Mouse (Mus musculus) megakaryocyte progenitor cell, adult 5-6 weeks (primary cell): ENCODE data around the gene Tuba8. TPM values are rescaled to one million over a fixed set of nuclear protein-coding genes. Genes with fewer than 3 reads are reported as not detected.

Experiments used
- ATAC-seq: replicated peaks from 2 replicates; pipeline ENCODE4 v1.8.0; 2016; ENCODE audit warnings: mild to moderate bottlenecking, moderate TSS enrichment, inconsistent platforms; ENCODE audit not compliant: poor library complexity
- total RNA-seq, 2 experiments: library from RNA; stranded (forward) in 1 of 2; stranded (reverse) in 1 of 2; fragments of 157-497, 149-512 nt in 1 of 2; fragments of 200-1000 nt in 1 of 2; gene quantifications; 2 replicates each; pipeline versions ENCODE4 v1.2.3 to v1.2.4; 2015 to 2017

The Tuba8 gene
- total RNA-seq, 2 experiments from 2014 or later, result 27.2 to 30.4 TPM

DNA sequence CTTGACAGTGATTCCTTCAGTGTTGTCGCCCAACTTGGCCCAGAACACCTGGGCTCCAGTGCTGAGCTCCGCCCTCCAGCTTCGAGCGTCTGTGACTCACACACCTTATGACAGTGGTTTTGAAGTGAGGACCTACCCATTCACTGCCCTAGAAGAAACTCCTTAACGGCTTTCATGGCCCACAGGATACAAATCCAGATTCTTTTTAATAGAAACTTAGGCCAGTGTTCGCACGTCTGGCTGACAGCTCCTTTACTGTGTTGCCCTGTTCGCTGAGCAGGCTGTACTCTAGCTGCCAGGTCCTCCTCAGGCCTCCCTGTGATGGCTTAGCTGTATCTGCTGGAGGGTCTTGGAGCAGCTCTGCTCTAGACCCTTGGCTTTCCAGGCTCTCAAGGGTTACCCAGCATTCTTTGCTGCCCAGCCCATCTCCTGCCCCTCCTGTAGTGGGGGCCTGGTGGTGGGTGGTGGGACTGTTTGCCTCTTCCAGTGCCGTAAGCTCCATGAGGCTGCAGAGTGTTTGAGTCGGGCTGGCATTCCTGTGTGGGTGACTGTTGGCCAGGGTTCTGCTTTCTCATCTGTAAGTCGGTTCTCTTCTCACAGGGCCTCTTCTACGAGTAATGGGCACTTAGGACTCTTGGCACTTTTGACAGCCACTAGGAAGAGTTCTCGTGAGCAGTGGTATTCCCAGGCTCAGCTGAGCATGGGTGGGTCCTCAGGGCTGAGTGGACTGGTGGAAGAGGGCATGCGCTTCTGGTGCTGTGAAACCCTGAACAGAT lies 15.4 kb upstream of the Tuba8 start:
- ATAC-seq, result no peak

- ATAC-seq, result no peak
These were observed 12.6 kb upstream of the Tuba8 start for GRCm38 (mm10) chr6:121197807-121198365.

DNA sequence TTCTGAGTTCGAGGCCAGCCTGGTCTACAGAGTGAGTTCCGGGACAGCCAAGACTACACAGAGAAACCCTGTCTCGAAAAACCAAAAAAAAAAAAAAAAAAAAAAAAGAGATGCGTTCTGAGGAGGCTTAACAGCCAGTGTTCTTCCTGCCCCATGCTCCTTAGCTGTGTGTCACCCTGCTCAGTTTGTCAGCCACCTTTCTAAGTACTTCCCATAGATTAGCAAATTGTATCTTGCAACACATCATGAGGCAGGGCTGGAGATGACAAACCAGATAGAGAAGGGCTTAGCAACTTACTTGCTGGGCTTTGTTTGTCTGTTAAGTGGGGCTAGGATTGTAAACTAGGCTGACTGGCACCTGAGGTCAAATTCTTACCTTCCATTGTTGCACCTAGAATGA lies 10.0 kb upstream of the Tuba8 start:
- ATAC-seq, result peak; percentile 93

GRCm38 (mm10) chr6:121202026-121202425 lies 8.5 kb upstream of the Tuba8 start:
- ATAC-seq, result no peak

DNA sequence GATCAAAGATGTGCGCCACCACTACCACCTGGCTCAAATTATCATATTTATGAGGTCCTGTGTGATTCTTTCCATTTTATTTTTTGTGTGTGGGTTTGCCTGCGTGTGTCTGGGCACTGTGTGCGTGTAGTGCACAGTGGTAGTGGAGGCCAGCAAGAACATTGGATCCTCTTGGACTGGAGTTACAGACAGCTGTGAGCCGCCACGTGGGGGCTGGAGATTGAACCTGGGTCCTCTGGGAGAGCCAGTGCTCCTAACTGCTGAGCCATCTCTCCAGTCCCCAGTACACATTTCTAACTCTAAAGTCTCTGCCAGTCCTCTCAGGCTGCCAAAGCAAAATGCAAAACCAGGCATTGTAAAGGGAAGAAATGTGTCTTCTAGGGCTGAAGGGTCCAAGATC lies 4.0 kb upstream of the Tuba8 start:
- no peak for ATAC-seq

DNA sequence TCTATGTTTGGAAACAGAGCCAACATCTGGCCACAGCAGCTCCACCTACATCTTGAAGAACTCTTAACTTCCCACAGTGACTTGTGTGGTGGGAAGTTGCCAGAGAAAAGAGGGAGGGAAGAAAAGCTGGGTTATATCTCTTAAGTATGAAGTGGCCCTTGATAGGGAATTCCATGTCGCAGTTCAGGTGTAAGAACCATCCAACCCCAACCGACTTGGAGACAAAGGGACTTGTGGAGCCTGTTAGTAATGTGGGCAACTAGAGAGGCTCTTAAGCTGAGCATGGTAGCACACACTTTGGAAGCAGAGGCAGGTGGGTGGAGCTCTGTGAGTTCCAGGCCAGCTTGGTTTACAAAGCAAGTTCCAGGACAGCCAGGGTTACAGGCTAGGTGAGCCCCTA lies 912 bp upstream of the Tuba8 start:
- no peak for ATAC-seq

GRCm38 (mm10) chr6:121210926-121211289 lies 412 bp downstream of the Tuba8 start:
- ATAC-seq, result no peak

- ATAC-seq, result 0 out of 2 replicates have a peak, but pooled peaks have one; percentile 6
These were observed 1.2 kb downstream of the Tuba8 start for GRCm38 (mm10) chr6:121211743-121212142.

GRCm38 (mm10) chr6:121212988-121213387 lies 2.5 kb downstream of the Tuba8 start:
- ATAC-seq, result no peak

DNA sequence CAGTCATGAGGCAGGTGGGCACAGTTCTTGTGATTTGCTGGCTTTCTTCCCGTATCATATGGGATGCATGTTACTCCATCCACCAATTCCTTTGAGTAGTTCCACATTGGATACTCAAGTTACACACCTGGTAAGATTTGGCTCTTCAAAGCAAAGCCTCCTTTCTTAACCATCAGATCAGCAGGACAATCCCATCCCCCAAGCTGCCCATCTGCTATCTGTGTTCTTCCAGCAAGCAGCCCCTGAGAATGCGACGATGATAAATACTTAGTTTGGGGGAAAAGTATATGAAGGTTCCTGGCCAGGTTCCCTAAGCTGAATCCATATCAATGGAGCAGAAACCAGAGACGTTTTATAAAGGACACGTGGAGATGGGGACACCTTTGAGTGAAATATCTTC lies 3.7 kb downstream of the Tuba8 start:
- ATAC-seq, result no peak

DNA sequence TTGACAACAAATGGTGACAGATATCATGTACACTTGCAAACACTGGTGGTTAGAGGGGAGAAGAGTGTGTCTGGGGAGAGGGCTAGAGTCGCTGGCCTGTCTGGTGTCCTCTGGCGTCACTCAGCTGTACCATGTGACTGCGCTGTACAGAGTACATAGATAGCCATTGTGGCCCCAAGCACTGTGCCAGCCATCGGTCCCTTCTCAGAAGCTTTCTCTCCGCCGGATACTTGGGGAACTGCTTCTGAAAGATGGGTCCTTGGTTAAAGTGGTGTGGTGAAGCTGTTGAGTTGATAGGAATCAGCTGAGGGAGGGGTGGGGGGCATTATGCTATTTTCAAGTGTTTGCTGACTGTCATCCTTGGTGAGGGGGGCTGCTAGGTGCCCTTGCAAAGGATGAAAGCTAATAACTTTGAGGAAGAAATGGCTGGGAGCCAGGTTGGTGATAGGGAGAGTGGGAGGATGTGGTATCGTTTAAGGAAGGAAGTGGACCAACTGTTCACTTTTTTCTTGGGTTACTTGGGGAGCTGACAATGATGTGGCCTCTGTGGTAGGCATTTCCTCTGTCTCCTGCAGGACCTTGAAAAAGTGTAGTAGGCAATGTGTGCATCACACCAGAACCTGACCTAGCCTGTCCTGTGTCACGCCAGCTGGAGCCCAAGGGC lies 4.3 kb downstream of the Tuba8 start:
- peak; percentile 62 for ATAC-seq

DNA sequence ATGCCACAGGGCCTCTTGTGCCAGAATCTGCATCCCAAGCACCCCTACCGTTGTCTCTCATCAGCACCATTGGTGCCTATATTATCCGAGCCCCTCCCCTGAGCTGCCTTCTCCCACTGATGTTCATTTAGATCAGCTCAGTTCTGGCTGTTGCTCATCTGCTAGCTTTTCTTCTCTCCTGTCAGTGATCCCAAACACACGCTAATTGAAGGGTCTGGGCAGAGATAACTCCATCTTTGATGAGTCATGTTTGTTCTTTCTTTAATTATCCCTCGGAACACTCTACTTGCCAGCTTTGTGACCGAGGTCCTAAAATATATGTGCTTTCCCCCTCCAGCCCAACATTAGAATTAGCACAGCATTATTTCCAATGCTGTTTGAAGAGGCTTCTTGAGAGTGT lies 4.8 kb downstream of the Tuba8 start:
- no peak for ATAC-seq

GRCm38 (mm10) chr6:121215896-121216295 lies 5.4 kb downstream of the Tuba8 start:
- no peak for ATAC-seq

DNA sequence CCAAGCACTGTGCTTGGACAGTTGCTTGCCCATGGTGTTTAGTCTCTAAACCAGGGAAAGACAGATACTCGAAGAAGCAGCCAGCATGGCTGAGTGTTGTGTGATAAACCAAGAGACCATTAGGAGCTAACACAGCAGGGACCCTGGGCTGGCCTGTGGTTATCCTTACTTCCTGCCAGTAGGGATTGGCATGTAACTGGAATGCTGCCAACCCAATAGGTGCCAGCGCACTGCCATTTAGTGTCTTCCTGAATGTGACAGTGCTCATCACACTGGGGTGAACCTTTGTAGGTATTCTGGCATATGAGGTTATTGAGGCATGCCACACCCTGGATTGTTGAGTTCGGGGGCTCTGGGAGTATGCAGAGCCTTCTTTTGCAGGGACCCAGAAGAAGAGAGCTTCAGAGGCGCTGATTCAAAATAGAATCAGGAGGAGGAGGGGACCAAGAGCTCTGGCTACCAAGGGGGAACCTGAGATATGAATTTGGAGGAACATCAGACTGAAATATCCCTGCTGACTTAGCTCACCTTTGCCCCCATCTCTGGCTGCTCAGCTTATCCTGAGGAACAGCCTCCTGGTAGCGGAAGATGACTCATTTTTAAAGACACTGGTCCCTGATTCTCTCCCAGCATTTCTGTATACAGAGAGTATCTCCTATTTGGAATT lies 6.2 kb downstream of the Tuba8 start:
- no peak for ATAC-seq

- ATAC-seq, result 0 out of 2 replicates have a peak, but pooled peaks have one; percentile 7
These were observed 7.5 kb downstream of the Tuba8 start for GRCm38 (mm10) chr6:121218002-121218401.

- ATAC-seq, result no peak
These were observed 8.9 kb downstream of the Tuba8 start for GRCm38 (mm10) chr6:121219406-121219805.

DNA sequence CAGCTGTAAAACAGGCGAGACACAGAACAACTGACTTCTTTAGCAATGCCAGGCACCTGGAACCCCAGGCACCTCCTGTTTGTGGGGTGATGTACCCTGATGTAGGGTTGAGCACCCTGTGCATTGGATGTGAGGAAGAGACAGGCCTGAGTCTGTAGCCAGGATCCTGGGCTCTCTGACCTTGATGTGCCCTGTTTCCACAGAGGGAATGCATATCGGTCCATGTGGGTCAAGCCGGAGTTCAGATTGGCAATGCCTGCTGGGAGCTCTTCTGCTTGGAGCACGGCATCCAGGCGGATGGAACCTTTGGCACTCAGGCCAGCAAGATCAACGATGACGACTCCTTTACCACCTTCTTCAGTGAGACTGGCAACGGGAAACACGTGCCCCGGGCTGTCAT lies 9.7 kb downstream of the Tuba8 start:
- ATAC-seq, result no peak

DNA sequence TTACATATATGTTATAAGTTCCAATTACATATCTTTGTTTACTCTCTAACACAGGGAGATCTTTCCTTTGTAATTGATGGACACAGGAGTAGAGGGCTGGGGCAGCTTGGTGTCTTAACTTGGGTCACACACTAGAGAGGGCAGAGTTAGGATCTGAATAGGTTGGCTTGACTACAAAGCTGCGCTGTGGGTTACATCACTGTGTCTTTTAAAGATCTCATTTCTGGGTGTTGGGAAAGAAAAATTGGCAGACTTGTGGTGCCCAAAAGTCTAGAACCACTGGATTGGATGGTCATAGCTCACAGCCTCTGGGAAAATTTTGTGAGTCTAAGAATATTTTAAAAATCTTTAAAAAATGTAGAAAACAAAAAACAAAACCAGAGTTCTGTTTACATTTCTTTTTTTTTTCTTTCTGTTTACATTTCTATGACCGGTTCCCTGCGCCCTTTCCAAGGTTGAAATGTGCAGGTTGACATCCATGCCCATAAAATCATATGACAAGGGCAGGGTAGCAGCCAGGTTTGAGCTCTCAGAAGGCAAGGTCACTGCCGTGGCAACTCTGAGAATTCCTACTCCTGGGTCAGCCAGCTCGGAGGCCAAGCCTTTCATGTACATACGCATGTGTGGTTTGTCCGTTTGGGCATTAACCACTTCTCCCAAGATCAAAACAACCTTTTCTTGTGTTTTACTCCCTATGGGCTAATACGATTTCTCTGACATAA lies 11.5 kb downstream of the Tuba8 start:
- no peak for ATAC-seq

GRCm38 (mm10) chr6:121223001-121223400 lies 12.5 kb downstream of the Tuba8 start:
- no peak for ATAC-seq

GRCm38 (mm10) chr6:121224067-121224466 lies 13.6 kb downstream of the Tuba8 start:
- no peak for ATAC-seq

- ATAC-seq, result peak; percentile 15
These were observed 14.5 kb downstream of the Tuba8 start for GRCm38 (mm10) chr6:121224993-121225392.
